Mouse (Mus musculus) lung, embryonic 15.5 days (tissue): ENCODE results near the gene Gxylt2. TPM values are rescaled to one million over a fixed set of nuclear protein-coding genes. Genes with fewer than 3 reads are reported as not detected.
A peak's percentile ranks its signal among the peaks of the same experiment; 100 is the strongest.

Experiments
- ATAC-seq: fragments of 200-750 bp; cut with Nextera tagmentation; 2 replicates; pipeline ENCODE4 v1.8.0; 2017; ENCODE audit warnings: moderate number of reproducible peaks, borderline replicate concordance; ENCODE audit not compliant: low FRiP score, low TSS enrichment; ENCODE audit errors: extremely low read depth
- H3K27ac ChIP-seq: fragments of 300-500 bp; sonication (generic); 2 replicates; pipeline ENCODE4 v1.5.1; 2015; ENCODE audit warnings: moderate library complexity, mild to moderate bottlenecking, inconsistent platforms
- H3K27me3 ChIP-seq: fragments of 300-500 bp; sonication (generic); 2 replicates; pipeline ENCODE4 v1.6.1; 2015; ENCODE audit warnings: inconsistent platforms
- H3K36me3 ChIP-seq: fragments of 300-500 bp; sonication (generic); 2 replicates; pipeline ENCODE4 v1.6.1; 2015; ENCODE audit warnings: inconsistent platforms
- H3K4me1 ChIP-seq: fragments of 300-500 bp; sonication (generic); 2 replicates; pipeline ENCODE4 v1.6.1; 2015; ENCODE audit warnings: inconsistent platforms
- H3K4me2 ChIP-seq: fragments of 300-500 bp; sonication (generic); 2 replicates; pipeline ENCODE4 v1.6.1; 2015; ENCODE audit warnings: inconsistent platforms, mild to moderate bottlenecking, moderate library complexity
- H3K4me3 ChIP-seq: fragments of 300-500 bp; sonication (generic); 2 replicates; pipeline ENCODE4 v1.5.1; 2015; ENCODE audit warnings: mild to moderate bottlenecking, inconsistent platforms
- H3K9ac ChIP-seq: fragments of 300-500 bp; sonication (generic); 2 replicates; pipeline ENCODE4 v1.6.1; 2015; ENCODE audit warnings: inconsistent platforms
- H3K9me3 ChIP-seq: fragments of 300-500 bp; sonication (generic); 2 replicates; pipeline ENCODE4 v1.6.1; 2016; ENCODE audit warnings: inconsistent platforms
- WGBS: fragments of 180-500 bp; shearing (Covaris S2); methylation state at CpG from one replicate; pipeline ENCODE4 v1.1.7; 2015; 5-methylcytosine and 5-hydroxymethylcytosine counted together
- polyA plus RNA-seq: library from polyadenylated mRNA; unstranded; fragments of >200 nt; fragmentation: Nextera tagmentation; extraction: Ambion mirVana; gene quantifications from 2 replicates; pipeline ENCODE4 v1.2.1, GENCODE M21; 2015

Gene Gxylt2
- polyA plus RNA-seq, 1 experiment from 2014 or later: 3.9 TPM

DNA sequence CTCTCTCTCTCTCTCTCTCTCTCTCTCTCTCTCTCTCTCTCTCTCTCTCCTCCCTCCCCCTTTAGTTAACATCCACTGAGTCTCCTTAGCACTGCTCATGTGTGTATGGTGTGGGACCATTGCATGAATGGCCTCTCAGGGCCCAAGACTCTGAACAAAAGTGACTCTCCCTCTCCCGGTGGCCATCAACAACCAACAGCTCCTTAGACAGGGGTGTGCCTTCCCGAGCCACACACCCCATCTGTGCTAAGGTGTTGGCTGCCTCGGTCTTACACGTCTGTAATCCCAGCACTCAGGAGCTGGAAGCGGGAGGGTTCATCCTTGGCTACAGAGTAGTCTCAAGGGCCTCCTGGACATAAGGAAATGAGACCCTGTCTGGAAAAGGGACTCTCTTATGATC is 4.5 kb upstream of the Gxylt2 start:
- H3K4me3 ChIP-seq: no peak overlapping the region
- H3K36me3 ChIP-seq: no peaks in the 10 kb centered on the region
- H3K27me3 ChIP-seq: peaks cover 18% of the 10 kb centered on the region; the same call in 1 of the 2 replicates
- no peak overlapping the region for H3K27ac ChIP-seq
- WGBS: 75% methylated on average over 5 of the region's 5 CpGs
- no peak overlapping the region for H3K9ac ChIP-seq
- peaks cover 7% of the 10 kb centered on the region for H3K4me1 ChIP-seq
- ATAC-seq: no peak
- H3K9me3 ChIP-seq: no peaks in the 10 kb centered on the region
- H3K4me2 ChIP-seq: no peak overlapping the region

DNA sequence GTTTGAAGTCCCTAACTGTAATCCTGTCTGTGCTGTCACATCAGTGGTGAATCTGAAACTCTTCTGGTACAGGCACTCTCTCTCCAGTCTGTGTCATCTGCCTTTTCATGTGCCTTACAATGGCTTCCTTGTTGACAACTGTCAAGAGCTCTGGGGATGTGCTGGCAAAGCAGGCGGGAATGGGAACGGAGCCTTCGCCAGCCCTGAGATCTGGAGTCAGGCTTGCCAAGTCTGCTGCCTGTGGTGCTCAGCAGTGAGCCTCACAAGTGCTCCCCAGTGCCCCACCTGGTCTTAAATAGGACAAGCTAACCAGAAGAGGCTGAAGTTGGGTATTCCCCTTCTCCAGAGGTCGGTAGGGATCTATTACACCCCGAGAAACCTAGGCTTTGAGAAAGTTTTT is 3.8 kb upstream of the Gxylt2 start:
- Histone ChIP-seq H3K27ac (no peak overlapping the region), H3K4me2 (no peak overlapping the region), H3K9me3 (no peaks in the 10 kb centered on the region), H3K36me3 (no peaks in the 10 kb centered on the region), H3K4me1 (peaks cover 14% of the 10 kb centered on the region), H3K4me3 (no peak overlapping the region), H3K27me3 (peaks cover 22% of the 10 kb centered on the region; the same call in 1 of the 2 replicates), H3K9ac (no peak overlapping the region)
- ATAC-seq: no peak
- 73% methylated on average over 5 of the region's 5 CpGs for WGBS

DNA sequence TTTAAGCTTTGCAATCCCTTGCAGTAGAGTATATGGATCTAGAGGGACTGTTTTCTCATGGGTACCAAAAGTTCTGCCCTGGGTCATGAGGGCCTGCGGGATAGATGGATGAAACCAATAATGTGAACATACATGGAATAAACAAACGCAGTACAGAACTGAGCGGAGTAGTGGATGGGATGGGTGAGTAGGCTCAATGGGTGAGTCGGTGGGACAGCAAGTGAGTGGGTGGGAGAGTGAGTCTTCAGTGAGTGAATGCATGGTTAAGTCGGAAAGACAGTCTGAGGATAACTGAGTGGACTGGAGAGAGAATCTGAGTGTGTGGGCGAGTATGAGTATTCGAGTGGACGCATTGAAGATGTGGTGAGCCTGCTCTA is 349 bp upstream of the Gxylt2 start:
- H3K36me3 ChIP-seq: no peaks in the 10 kb centered on the region
- WGBS: 25% methylated on average over 8 of the region's 8 CpGs
- no peak overlapping the region for H3K27ac ChIP-seq
- peaks cover 17% of the 10 kb centered on the region for H3K4me1 ChIP-seq
- no peak for ATAC-seq
- H3K4me3 ChIP-seq: peak overlapping the region; percentile 60
- no peaks in the 10 kb centered on the region for H3K9me3 ChIP-seq
- peak overlapping the region; percentile 92 for H3K4me2 ChIP-seq
- H3K27me3 ChIP-seq: peaks cover 31% of the 10 kb centered on the region
- peak overlapping the region; percentile 44; the same call in 1 of the 2 replicates for H3K9ac ChIP-seq

DNA sequence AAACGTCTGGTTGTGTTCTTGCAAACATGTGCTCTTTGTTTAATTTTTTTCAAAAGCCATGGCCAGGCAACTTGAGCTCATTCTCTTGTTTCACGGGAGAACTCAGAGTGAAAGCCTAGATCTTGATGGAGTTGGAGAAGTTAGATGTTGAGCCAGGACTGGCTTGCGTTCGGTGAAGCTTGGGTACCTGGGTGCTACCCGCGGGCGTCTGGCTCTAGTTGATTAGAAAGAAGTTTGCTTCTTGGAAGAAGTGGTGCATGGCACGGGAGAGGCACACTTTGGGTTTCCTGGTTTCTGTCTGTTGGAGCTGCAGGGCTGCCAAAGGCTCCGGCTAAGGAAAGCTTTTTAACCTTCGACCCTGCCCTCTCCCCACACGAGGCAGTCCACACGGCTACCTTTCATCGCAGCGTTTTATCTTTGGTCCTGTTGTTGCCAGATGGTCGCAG is 855 bp downstream of the Gxylt2 start:
- no peak overlapping the region for H3K27ac ChIP-seq

DNA sequence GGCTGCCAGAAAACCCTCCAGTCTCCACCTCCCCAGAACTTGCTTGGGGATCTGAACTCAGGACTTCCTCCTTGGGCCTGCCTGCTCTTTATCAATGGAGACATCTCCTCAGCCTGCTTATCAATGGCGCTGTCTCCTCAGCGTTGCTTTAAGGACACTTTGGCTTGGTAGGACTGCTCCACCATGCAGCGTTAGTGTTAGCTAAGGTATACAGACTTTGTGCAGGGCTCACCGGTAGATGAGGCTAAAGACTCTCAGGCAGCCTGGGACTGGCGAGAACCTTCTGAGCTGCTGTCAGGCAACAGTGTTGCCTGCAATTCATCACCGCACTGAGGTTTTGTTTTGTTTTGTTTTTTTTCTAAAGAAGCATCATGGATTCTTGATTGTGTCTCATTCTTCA is 2.3 kb downstream of the Gxylt2 start:
- ATAC-seq: no peak
- H3K4me1 ChIP-seq: peaks cover 22% of the 10 kb centered on the region
- H3K9ac ChIP-seq: no peak overlapping the region
- no peaks in the 10 kb centered on the region for H3K36me3 ChIP-seq
- 63% methylated on average over 6 of the region's 6 CpGs for WGBS
- H3K9me3 ChIP-seq: no peaks in the 10 kb centered on the region
- peaks cover 31% of the 10 kb centered on the region for H3K27me3 ChIP-seq
- H3K4me2 ChIP-seq: no peak overlapping the region
- H3K4me3 ChIP-seq: no peak overlapping the region
- no peak overlapping the region for H3K27ac ChIP-seq

More for the DNA sequence above, 855 bp downstream of the Gxylt2 start:
- WGBS: 1% methylated on average over 15 of the region's 15 CpGs
- peak overlapping the region; percentile 44 for H3K9ac ChIP-seq
- H3K36me3 ChIP-seq: no peaks in the 10 kb centered on the region
- peaks cover 31% of the 10 kb centered on the region for H3K27me3 ChIP-seq
- H3K4me2 ChIP-seq: peak overlapping the region; percentile 92
- no peak for ATAC-seq
- H3K4me1 ChIP-seq: peaks cover 22% of the 10 kb centered on the region
- no peaks in the 10 kb centered on the region for H3K9me3 ChIP-seq
- H3K4me3 ChIP-seq: peak overlapping the region; percentile 60

DNA sequence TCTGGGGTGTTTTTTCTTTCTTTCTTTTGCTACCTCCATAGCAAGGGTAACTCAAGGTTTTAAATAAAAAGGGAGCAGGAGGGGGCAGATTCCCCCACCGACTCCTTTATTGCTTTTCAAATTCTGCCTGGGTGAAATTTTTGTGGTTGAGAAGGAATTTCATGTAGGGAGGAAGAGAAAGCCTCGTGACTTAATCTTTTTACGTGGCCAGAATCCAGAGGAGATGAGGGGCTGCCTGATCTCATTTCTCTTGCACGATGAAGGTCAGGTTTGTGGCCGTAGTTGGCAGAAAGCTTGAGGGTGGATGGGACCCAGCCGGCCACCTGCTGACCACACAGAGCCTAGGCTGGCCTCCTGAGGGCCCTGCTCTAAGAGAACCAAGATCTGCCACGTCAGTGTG is 3.0 kb downstream of the Gxylt2 start:
- no peak overlapping the region for H3K9ac ChIP-seq
- WGBS: 43% methylated on average over 7 of the region's 7 CpGs
- no peak for ATAC-seq

DNA sequence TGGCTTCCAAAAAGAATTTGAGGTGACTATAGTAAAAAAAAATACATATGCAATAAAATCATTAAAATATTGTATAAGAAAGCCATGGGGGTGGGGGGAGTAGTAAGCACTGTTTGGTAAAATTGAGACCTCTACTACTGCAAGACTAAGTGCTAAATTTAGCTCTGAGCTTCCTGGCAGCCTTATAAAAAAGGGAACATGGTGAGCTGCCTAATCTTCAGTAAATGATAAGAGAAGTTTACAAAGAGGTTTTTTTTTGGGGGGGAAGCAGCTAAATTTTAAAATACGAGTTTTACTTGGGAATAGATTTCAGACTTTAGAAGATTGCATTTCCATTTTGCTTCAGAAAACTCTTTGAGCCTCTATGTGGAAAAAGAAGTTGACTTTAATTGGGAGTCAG is 3.7 kb downstream of the Gxylt2 start:
- H3K27ac ChIP-seq: no peak overlapping the region
- H3K9ac ChIP-seq: no peak overlapping the region
- no peak overlapping the region for H3K4me2 ChIP-seq
- H3K4me3 ChIP-seq: no peak overlapping the region
- peaks cover 22% of the 10 kb centered on the region for H3K4me1 ChIP-seq
- no peak for ATAC-seq
- peaks cover 29% of the 10 kb centered on the region for H3K27me3 ChIP-seq
- no peaks in the 10 kb centered on the region for H3K9me3 ChIP-seq
- no peaks in the 10 kb centered on the region for H3K36me3 ChIP-seq
- WGBS: 50% methylated on average over 1 of the region's 1 CpGs

More for the DNA sequence above, 3.0 kb downstream of the Gxylt2 start:
- Histone ChIP-seq H3K27ac (no peak overlapping the region), H3K4me1 (peaks cover 22% of the 10 kb centered on the region), H3K4me2 (no peak overlapping the region), H3K9me3 (no peaks in the 10 kb centered on the region), H3K36me3 (no peaks in the 10 kb centered on the region), H3K4me3 (no peak overlapping the region), H3K27me3 (peaks cover 31% of the 10 kb centered on the region)

DNA sequence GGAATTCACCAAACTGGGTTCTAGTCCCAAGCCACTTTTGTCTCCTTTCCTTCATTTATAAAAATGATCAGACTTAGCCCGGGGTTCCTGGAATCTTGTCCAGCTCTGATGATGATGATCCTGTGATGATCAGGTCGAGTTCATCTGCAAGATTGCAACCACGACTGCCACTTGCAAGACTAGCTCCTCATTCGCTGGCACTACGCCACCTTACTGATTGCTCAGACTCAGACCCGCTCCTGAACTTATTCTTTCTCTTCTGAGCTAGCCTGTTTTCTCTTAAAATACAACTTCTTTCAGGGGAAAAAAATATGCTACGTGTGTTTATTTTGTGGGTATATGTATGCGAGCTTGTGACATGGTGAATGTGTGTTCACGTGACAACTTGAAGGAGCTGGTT is 4.5 kb downstream of the Gxylt2 start:
- Histone ChIP-seq H3K36me3 (no peaks in the 10 kb centered on the region), H3K9me3 (no peaks in the 10 kb centered on the region), H3K27me3 (peaks cover 22% of the 10 kb centered on the region), H3K4me1 (peaks cover 22% of the 10 kb centered on the region), H3K4me2 (no peak overlapping the region), H3K9ac (no peak overlapping the region), H3K27ac (no peak overlapping the region), H3K4me3 (no peak overlapping the region)
- WGBS: 67% methylated on average over 9 of the region's 9 CpGs
- no peak for ATAC-seq

DNA sequence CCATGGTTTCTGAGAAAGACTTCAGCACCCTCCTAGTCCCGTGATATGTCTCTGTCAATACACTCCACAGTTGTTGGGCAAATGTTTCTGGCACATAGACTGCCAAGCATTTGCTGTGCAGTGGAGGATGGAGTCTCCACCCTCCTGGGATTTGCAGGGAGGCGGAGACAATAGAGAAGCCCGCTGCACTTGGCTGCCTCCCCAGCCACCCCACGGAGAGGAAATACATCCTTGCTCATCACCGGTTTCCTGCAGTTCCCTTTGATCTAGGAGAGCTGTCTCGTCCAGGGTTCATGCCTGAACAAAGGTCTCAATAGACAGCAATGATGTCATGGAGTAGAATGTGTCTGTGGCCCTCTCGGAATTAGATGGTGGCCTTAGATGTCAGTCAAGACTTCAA is 4.9 kb downstream of the Gxylt2 start:
- Histone ChIP-seq H3K36me3 (no peaks in the 10 kb centered on the region), H3K4me2 (no peak overlapping the region), H3K9me3 (no peaks in the 10 kb centered on the region), H3K9ac (no peak overlapping the region), H3K4me3 (no peak overlapping the region), H3K4me1 (peaks cover 17% of the 10 kb centered on the region), H3K27me3 (peaks cover 17% of the 10 kb centered on the region), H3K27ac (no peak overlapping the region)
- peak; percentile 50; the same call in 1 of the 2 replicates for ATAC-seq
- WGBS: 25% methylated on average over 7 of the region's 7 CpGs

DNA sequence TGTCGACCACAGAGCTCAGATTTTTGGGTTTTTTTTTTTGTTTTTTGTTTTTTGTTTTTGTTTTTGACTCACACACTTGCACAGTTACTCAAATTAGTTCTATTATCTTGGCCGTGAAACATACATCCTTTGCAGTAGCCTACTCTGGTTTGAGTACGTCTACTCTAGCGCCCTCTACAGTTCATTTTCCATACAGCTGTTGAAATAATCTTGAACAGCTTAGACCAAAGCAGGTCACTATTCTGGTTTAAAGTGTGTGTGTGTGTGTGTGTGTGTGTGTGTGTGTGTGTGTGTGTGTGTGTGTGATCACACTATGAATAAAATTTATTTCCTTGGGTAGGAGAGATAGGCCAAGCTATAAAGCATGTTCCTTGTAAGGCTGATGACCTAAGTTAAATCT is 5.6 kb downstream of the Gxylt2 start:
- no peak for ATAC-seq
- no peaks in the 10 kb centered on the region for H3K36me3 ChIP-seq
- H3K4me3 ChIP-seq: no peak overlapping the region
- peaks cover 14% of the 10 kb centered on the region for H3K4me1 ChIP-seq
- peaks cover 11% of the 10 kb centered on the region for H3K27me3 ChIP-seq
- H3K4me2 ChIP-seq: no peak overlapping the region
- H3K9me3 ChIP-seq: no peaks in the 10 kb centered on the region
- WGBS: 26% methylated on average over 4 of the region's 4 CpGs
- H3K27ac ChIP-seq: no peak overlapping the region
- H3K9ac ChIP-seq: no peak overlapping the region

DNA sequence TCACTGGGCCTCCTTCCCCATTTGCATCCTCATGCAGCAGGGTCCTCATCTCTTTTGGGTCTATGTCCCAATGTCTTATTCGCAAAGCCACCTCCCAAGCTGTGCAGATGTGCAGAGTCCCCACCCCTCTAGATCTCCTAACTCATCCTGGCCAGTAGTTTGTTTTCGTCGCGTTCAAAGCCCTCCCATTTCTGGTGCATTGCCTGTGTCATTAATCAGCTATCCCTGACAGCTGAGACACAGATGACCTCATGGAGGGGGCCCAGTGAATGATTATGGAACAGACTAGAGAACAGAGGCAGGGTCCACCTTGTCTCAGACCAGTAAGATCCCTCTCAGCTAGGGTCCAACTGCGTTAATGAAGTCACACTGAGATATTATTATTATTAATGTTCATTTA is 6.3 kb downstream of the Gxylt2 start:
- H3K27me3 ChIP-seq: peaks cover 9% of the 10 kb centered on the region
- no peak for ATAC-seq
- no peak overlapping the region for H3K27ac ChIP-seq
- no peaks in the 10 kb centered on the region for H3K9me3 ChIP-seq
- no peak overlapping the region for H3K9ac ChIP-seq
- no peaks in the 10 kb centered on the region for H3K36me3 ChIP-seq
- H3K4me3 ChIP-seq: no peak overlapping the region
- WGBS: 58% methylated on average over 5 of the region's 5 CpGs
- H3K4me1 ChIP-seq: peaks cover 12% of the 10 kb centered on the region; the same call in 1 of the 2 replicates
- no peak overlapping the region for H3K4me2 ChIP-seq

DNA sequence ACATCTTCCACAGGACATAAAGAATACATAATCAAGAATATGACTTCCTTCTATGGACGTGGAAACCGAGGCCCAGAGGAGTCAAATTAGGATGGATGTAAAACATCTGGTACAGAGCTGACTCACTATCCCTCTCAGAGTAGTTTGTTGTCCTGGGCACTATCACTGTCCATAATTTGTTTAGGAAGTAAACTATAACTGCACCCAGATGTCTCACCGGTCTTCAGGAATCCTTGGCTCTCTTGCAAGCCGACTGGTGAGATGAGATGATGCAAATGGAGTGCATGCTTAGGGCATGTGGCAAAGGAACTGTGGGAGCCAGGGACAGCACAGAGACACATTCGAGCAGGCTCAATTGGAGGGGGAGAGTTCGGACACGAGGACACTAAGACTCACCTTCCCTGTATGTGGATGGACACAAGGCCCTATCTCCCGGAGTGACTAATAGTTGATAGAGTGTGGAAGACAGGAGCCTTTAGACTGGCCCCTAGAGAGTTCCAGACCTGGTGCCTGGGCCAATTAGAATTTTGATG is 10.8 kb downstream of the Gxylt2 start:
- Histone ChIP-seq H3K9ac (no peak overlapping the region), H3K27me3 (no peaks in the 10 kb centered on the region; the same call in 1 of the 2 replicates), H3K4me1 (peaks cover 6% of the 10 kb centered on the region; the same call in 1 of the 2 replicates), H3K4me2 (no peak overlapping the region), H3K9me3 (no peaks in the 10 kb centered on the region), H3K4me3 (no peak overlapping the region), H3K27ac (peak overlapping the region; percentile 55), H3K36me3 (no peaks in the 10 kb centered on the region)
- ATAC-seq: no peak
- 55% methylated on average over 8 of the region's 8 CpGs for WGBS
